Mouse (Mus musculus): ENCODE measurements around the gene Tnnt2. TPM values are rescaled to one million over a fixed set of nuclear protein-coding genes. Genes with fewer than 3 reads are reported as not detected.

Gene Tnnt2
- total RNA-seq (2023), result not detected in 4 replicates

GRCm38 (mm10) chr1:135835716-135836483 is at the start of gene Tnnt2:
TSS of gene Tnnt2 (plus strand) at chr1:135836354.

GRCm38 (mm10) chr1:135818481-135819086 is 17.6 kb upstream of the Tnnt2 start, which contains the start of gene Lad1:
TSS of gene Lad1 (plus strand) at chr1:135818598.

Other genes starting within 250 kb of the Tnnt2 start
- 0.69 to 0.85 TPM (median 0.73 TPM) in 4 replicates for gene Nav1, start 229.1 kb upstream of the Tnnt2 start, total RNA-seq (2023)
- 31.9 to 36.2 TPM (median 34.5 TPM) in 4 replicates for gene Csrp1, start 116.3 kb upstream of the Tnnt2 start, total RNA-seq (2023)
- not detected in 4 replicates for gene Phlda3, start 70.2 kb upstream of the Tnnt2 start, total RNA-seq (2023)
- gene Tnni1, start 56.9 kb upstream of the Tnnt2 start, total RNA-seq (2023), result not detected in 4 replicates
- not detected in 4 replicates for gene Lad1, start 17.8 kb upstream of the Tnnt2 start, total RNA-seq (2023)
- not detected in 4 replicates for gene Pkp1, start 82.9 kb downstream of the Tnnt2 start, total RNA-seq (2023)
- 0.09 to 0.17 TPM in 2 of 4 replicates, not detected in the others for gene Igfn1, start 170.0 kb downstream of the Tnnt2 start, total RNA-seq (2023)
- gene Tmem9, start 171.8 kb downstream of the Tnnt2 start, total RNA-seq (2023), result 7.1 to 19.1 TPM (median 10.5 TPM) in 4 replicates
- gene Ascl5, start 214.4 kb downstream of the Tnnt2 start, total RNA-seq (2023), result not detected in 4 replicates
- gene Cacna1s, start 216.4 kb downstream of the Tnnt2 start, total RNA-seq (2023), result 4.0 to 6.5 TPM (median 5.1 TPM) in 4 replicates

All from B cell, adult 62 days (primary cell).